Mouse (Mus musculus) 416B (cell line): ENCODE data around the gene Slc30a1.

Experiments used
- DNase-seq: peaks from one replicate; pipeline ENCODE4 v3.0.0; 2011; ENCODE audit warnings: low read depth

Gene Slc30a1

DNA sequence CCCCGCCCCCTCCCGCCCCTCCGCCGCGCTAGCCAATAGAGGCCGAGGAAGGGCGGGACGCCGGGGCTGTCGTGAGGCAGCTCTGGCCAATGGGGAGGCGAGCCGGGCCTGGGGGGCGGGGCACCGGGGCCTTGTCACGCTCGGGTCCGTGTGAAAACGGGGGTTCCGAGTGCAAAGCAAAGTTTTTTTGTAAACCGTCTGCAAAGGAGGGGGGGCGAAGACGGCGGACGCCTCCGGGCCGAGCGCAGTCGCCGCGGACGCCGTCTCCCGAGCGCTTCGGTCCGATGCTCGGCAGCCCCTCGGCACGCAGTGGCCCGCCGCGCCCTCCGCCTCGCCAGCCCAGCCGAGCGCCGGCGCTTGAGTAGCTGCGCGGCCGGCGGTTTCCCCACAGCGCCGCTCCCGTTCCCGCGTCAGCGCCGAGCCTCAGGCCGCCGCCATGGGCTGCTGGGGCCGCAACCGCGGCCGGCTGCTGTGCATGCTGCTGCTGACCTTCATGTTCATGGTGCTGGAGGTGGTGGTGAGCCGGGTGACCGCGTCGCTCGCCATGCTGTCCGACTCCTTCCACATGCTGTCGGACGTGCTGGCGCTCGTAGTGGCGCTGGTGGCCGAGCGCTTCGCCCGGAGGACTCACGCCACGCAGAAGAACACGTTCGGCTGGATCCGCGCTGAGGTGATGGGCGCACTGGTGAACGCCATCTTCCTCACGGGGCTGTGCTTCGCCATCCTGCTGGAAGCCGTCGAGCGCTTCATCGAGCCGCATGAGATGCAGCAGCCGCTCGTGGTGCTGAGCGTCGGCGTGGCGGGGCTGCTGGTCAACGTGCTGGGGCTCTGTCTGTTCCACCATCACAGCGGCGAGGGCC lies at the start of gene Slc30a1:
TSS of gene Slc30a1 (plus strand) at position 197 of the 860 bp plus-strand sequence.
- peak; percentile 94 for DNase-seq

- DNase-seq: no peak
Observed at GRCm38 (mm10) chr1:191856886-191857651, 49.5 kb upstream of the Slc30a1 start.

DNA sequence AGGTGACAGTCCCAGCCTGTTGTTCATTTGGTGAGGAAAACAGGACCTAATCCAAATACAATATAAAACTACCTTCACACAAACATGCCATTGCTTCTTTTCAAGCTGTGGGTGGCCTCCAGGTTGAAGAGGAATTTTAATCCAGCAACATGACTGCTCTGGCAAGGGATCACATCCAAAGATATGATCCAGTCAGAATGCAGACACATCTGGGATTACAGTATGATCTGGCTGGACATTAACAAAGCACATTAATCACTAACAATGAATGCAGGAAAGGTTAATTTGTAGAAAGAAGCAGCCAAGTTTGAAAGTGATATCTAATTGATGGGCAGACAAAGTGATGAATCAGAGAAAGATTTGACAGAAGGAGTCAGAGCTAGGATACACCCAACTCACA lies 48.4 kb upstream of the Slc30a1 start:
- no peak for DNase-seq

DNA sequence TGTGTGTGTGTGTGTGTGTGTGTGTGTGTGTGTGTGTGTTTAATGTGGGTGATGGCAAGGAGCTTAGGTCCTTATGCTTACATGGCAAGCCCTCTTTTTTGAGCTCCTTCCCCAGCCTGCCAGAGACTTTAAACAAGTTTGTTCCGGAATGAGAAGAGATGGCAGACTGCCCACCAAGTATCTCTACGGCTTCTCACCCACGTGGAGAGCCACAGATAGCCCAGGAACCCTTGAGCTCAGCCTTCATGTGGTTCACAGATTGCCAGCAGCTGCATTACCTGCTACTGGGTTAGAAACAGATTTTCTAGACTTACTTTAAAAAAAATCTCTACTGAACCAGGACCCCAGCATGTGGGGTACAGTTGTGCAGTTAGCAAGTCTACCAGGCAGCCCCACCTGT lies 46.7 kb upstream of the Slc30a1 start:
- no peak for DNase-seq

GRCm38 (mm10) chr1:191861247-191861646 lies 45.3 kb upstream of the Slc30a1 start:
- DNase-seq: no peak

DNA sequence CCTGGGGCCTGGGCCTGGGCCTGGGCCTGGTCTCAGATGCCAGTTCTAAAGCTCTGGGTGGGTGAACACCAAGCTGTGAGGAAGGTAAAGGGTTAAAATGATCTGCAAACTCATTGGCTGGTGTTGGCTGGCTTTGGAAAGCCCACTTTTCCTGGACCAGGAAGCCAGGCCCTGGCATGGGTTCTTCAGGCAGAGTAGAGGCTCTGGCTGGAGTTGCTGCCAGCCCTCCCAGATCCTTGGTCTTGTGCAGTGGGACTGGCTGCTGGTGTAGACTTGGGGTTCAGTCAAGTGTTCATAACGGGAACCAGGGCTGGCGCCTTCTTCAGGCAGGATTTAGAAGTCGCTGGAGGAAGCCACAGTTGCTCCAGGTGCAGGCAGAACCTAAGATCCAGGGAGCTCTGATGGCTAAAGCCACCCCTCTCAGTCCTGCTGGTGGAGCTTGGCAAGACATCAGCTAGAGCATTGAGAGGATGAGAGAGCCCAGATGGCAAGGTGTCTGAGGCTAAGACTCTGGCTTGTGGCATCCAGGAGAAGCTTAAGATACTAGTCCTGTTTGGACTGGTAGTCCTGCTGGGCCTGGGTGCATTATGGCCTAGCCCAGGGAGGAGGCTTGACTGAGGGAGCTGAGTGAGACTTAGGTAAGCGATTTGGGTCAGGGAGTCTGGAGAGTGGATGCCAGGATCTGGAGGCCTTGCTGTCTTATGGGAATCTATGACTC lies 42.6 kb upstream of the Slc30a1 start:
- DNase-seq: no peak

- no peak for DNase-seq
Observed at GRCm38 (mm10) chr1:191864551-191865027, 42.0 kb upstream of the Slc30a1 start.

- no peak for DNase-seq
Observed at GRCm38 (mm10) chr1:191872076-191872710, 34.4 kb upstream of the Slc30a1 start.

GRCm38 (mm10) chr1:191875006-191875405 lies 31.6 kb upstream of the Slc30a1 start:
- no peak for DNase-seq

DNA sequence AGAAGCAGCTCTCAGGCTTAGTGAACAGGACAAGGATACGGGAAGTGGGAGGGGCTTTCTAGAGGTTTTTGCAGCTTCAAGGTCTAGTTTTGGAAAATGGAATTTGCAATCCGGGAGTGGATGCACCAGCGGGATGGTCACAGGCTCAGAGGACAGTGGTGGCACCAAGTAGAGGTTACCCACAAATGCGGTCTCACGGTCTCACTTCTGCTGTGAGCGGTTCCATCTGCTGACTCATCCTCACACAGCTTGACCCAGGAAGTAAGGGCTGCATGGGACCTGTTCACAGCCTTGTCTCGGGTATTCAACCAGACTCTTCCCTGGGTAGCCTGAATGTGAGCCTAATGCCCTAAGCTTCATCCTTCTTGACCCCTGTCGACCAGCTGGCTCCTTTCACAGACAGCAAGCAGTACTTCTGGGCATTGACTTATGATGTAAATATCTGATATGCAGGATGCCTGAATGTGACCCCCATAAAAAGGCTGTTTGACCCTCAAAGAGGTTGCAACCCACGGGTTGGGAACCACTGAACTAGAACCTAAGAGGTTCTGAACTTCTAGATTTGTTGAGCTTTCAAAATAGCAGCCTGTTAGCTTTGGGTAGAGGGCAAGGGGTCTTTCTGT lies 30.8 kb upstream of the Slc30a1 start:
- DNase-seq: peak; percentile 41

- DNase-seq: no peak
Observed at GRCm38 (mm10) chr1:191877681-191878080, 28.9 kb upstream of the Slc30a1 start.

DNA sequence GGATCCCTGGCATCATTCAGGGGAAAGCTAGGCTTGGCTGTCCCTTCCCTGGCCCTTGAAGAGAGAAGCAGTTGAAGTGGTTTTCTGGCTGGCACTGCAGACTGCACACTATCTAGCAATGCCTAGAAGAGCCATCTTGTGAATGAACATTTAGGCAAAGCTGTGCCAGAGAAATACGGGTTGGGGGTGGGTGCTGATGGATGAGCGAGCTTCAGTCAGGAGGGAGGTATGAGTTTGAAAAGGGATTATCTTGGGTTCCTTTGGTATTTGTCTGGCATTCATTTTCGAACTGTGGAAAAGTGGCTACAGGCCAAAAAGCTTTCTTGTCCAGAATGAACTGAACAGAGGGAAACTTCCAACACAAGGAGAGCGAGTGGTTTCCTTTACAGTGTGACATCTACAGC lies 28.0 kb upstream of the Slc30a1 start:
- no peak for DNase-seq

GRCm38 (mm10) chr1:191880247-191880646 lies 26.3 kb upstream of the Slc30a1 start:
- DNase-seq: peak; percentile 17

- DNase-seq: peak; percentile 41
Observed at GRCm38 (mm10) chr1:191880921-191881609, 25.5 kb upstream of the Slc30a1 start.

- DNase-seq: no peak
Observed at GRCm38 (mm10) chr1:191881663-191882062, 24.9 kb upstream of the Slc30a1 start.

DNA sequence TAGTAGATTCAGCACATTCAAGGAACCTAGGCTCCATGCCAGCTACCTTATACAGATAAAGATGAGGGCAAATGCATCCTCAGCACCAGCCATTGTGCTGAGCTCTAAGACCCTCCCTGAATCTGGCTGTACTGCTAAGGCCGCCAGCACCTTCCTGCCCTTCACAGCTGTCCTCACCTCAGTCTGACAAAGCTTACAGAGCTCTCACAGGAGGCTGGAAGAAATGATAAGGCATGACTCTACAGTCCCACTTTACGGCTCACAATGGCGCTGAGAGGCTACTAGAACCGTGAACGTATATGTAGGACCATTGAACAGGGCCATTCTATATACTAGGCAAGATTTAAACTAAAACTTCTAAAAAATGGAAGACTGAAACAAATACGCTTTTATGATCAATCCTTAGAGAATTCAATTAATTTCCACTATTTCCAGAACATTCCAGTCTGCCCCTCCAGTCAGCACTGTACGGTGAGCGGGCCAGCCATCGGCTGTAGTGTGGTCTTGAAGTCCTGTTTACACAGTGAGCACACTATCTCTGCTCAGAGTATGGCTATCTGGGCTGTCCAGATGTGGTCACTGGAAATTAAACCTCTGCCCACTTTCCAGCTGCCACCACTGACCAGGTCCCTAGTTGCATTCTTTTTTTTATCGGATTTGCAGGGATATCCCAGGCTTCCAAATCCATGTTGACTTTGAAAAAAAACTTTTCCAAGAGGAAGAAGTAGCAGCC lies 23.9 kb upstream of the Slc30a1 start:
- no peak for DNase-seq

GRCm38 (mm10) chr1:191883654-191884053 lies 22.9 kb upstream of the Slc30a1 start:
- DNase-seq: no peak

DNA sequence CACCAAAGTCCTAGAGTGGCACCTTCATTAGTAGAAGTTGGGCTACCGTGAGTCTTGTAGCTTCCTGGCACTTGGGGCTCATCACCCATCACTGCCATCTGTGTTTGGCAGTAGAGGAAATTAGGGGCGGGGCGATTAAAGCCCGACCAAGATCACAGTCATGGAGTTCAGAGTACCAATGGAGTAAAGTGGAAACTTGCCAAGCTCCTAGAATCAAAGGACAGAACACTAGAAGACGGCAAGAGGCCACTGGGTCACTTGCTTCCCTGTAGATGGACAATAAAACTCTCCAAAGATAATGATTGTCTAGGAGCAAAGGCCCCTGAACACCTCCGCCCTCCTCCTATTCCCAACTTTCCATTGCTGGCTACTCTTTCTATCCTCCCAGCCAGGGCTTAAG lies 14.7 kb upstream of the Slc30a1 start:
- DNase-seq: no peak

GRCm38 (mm10) chr1:191894386-191894785 lies 12.2 kb upstream of the Slc30a1 start:
- no peak for DNase-seq

GRCm38 (mm10) chr1:191894857-191895256 lies 11.7 kb upstream of the Slc30a1 start:
- DNase-seq: peak; percentile 67
